Mouse (Mus musculus) erythroblast, embryonic 14.5 days (primary cell): ENCODE data around the gene Rpl18. TPM values are rescaled to one million over a fixed set of nuclear protein-coding genes. Genes with fewer than 3 reads are reported as not detected.

Experiments
- H3K27me3 ChIP-seq: 2 replicates; pipeline ENCODE4 v1.6.1; 2012; ENCODE audit warnings: inconsistent platforms; ENCODE audit not compliant: control insufficient read depth
- H3K36me3 ChIP-seq: 2 replicates; pipeline ENCODE4 v1.6.1; 2012; ENCODE audit warnings: mild to moderate bottlenecking, inconsistent platforms; ENCODE audit not compliant: control insufficient read depth
- H3K4me1 ChIP-seq: 2 replicates; pipeline ENCODE4 v1.6.1; 2012; ENCODE audit warnings: inconsistent platforms; ENCODE audit not compliant: control insufficient read depth
- H3K4me3 ChIP-seq: replicated peaks from 2 replicates; pipeline ENCODE3; 2012; ENCODE audit warnings: moderate library complexity, mild to moderate bottlenecking, inconsistent platforms
- H3K9me3 ChIP-seq: 2 replicates; pipeline ENCODE4 v1.6.1; 2012; ENCODE audit warnings: low read length, inconsistent platforms, mixed read lengths; ENCODE audit not compliant: control insufficient read depth
- GATA1 ChIP-seq: IDR thresholded peaks from 2 replicates; pipeline ENCODE4 v1.6.1; 2012; ENCODE audit warnings: low read length, inconsistent platforms, mixed read lengths
- TAL1 ChIP-seq: IDR thresholded peaks from 3 replicates; pipeline ENCODE4 v1.6.1; 2012; ENCODE audit warnings: low read length, inconsistent platforms, mixed read lengths
- polyA plus RNA-seq: library from polyadenylated mRNA; stranded (reverse); fragments of >175 nt; gene quantifications from 2 replicates; pipeline ENCODE4 v1.2.3, GENCODE M21; 2012

Rpl18 gene
- polyA plus RNA-seq, 1 experiment = 1,232 TPM

GRCm38 (mm10) chr7:45716952-45717917, 2.0 kb downstream of the Rpl18 start:
- Histone ChIP-seq H3K27me3 (no peaks in the 10 kb centered on the region), H3K9me3 (no peaks in the 10 kb centered on the region), H3K36me3 (peaks cover 56% of the 10 kb centered on the region), H3K4me1 (peaks cover 74% of the 10 kb centered on the region), H3K4me3 (peak overlapping the region; percentile 83)
- TF ChIP-seq TAL1 (no peak), GATA1 (no peak)

GRCm38 (mm10) chr7:45717918-45718297, 2.7 kb downstream of the Rpl18 start, which contains the start of gene Sphk2:
Gene Sphk2 (minus strand): TSS chr7:45718002.
- H3K4me3 ChIP-seq = peak within 1 kb of the TSS; percentile 83
- no peaks in the 10 kb centered on the region for H3K9me3 ChIP-seq
- TF ChIP-seq TAL1 (no peak), GATA1 (no peak)
- H3K36me3 ChIP-seq = peaks cover 56% of the 10 kb centered on the region
- H3K4me1 ChIP-seq = peaks cover 67% of the 10 kb centered on the region
- no peaks in the 10 kb centered on the region for H3K27me3 ChIP-seq

GRCm38 (mm10) chr7:45718331-45718730, 3.1 kb downstream of the Rpl18 start:
- Histone ChIP-seq H3K36me3 (peaks cover 56% of the 10 kb centered on the region), H3K4me1 (peaks cover 63% of the 10 kb centered on the region), H3K27me3 (no peaks in the 10 kb centered on the region), H3K4me3 (peak overlapping the region; percentile 83), H3K9me3 (no peaks in the 10 kb centered on the region)
- TF ChIP-seq GATA1 (no peak), TAL1 (no peak)

GRCm38 (mm10) chr7:45719180-45719579, 3.9 kb downstream of the Rpl18 start:
- H3K4me3 ChIP-seq = peak overlapping the region; percentile 83
- peaks cover 56% of the 10 kb centered on the region for H3K36me3 ChIP-seq
- H3K4me1 ChIP-seq = peaks cover 55% of the 10 kb centered on the region
- H3K9me3 ChIP-seq = no peaks in the 10 kb centered on the region
- no peaks in the 10 kb centered on the region for H3K27me3 ChIP-seq
- no peak for TF ChIP-seq TAL1
- no peak for TF ChIP-seq GATA1

GRCm38 (mm10) chr7:45719738-45720412, 4.6 kb downstream of the Rpl18 start:
- Histone ChIP-seq H3K27me3 (no peaks in the 10 kb centered on the region), H3K4me3 (peak overlapping the region; percentile 83), H3K9me3 (no peaks in the 10 kb centered on the region), H3K36me3 (peaks cover 63% of the 10 kb centered on the region), H3K4me1 (peaks cover 48% of the 10 kb centered on the region)
- TF ChIP-seq GATA1 = no peak

GRCm38 (mm10) chr7:45720413-45721233, 5.4 kb downstream of the Rpl18 start, which contains the start of gene Fam83e:
Gene Fam83e (plus strand): TSS chr7:45721212.
- TF ChIP-seq GATA1 (no peak), TAL1 (no peak)
- H3K36me3 ChIP-seq = peaks cover 71% of the 10 kb centered on the region

GRCm38 (mm10) chr7:45721234-45721571, 5.9 kb downstream of the Rpl18 start:
- Histone ChIP-seq H3K4me1 (peaks cover 35% of the 10 kb centered on the region), H3K36me3 (peaks cover 76% of the 10 kb centered on the region), H3K27me3 (no peaks in the 10 kb centered on the region), H3K9me3 (no peaks in the 10 kb centered on the region), H3K4me3 (no peak overlapping the region)
- no peak for TF ChIP-seq GATA1
- no peak for TF ChIP-seq TAL1

More at GRCm38 (mm10) chr7:45720413-45721233, 5.4 kb downstream of the Rpl18 start, which contains the start of gene Fam83e:
- Histone ChIP-seq H3K4me1 (peaks cover 41% of the 10 kb centered on the region), H3K27me3 (no peaks in the 10 kb centered on the region), H3K4me3 (no peak within 1 kb of the TSS), H3K9me3 (no peaks in the 10 kb centered on the region)

GRCm38 (mm10) chr7:45721642-45722347, 6.5 kb downstream of the Rpl18 start:
- H3K4me1 ChIP-seq = peaks cover 29% of the 10 kb centered on the region

More at GRCm38 (mm10) chr7:45721642-45722347, 6.5 kb downstream of the Rpl18 start:
- Histone ChIP-seq H3K4me3 (no peak overlapping the region), H3K36me3 (peaks cover 80% of the 10 kb centered on the region), H3K9me3 (no peaks in the 10 kb centered on the region), H3K27me3 (no peaks in the 10 kb centered on the region)
- TF ChIP-seq TAL1 (no peak), GATA1 (no peak)
